Mouse (Mus musculus) midbrain, postnatal 0 days (tissue): ENCODE measurements around the gene Enpep. TPM values are rescaled to one million over a fixed set of nuclear protein-coding genes. Genes with fewer than 3 reads are reported as not detected.

Experiments used
- ATAC-seq: fragments of 200-750 bp; cut with Nextera tagmentation; 2 replicates; pipeline ENCODE4 v1.8.0; 2017; ENCODE audit warnings: moderate number of reproducible peaks, mild to moderate bottlenecking, moderate TSS enrichment, moderate library complexity; ENCODE audit not compliant: low FRiP score
- DNase-seq: peaks from one replicate; pipeline ENCODE4 v3.0.0-alpha.2; 2015; ENCODE audit warnings: low spot score
- H3K27ac ChIP-seq: fragments of 300-500 bp; sonication (generic); 2 replicates; pipeline ENCODE4 v1.5.1; 2014; ENCODE audit warnings: low read depth, mild to moderate bottlenecking, low read length, mixed read lengths
- H3K27me3 ChIP-seq: fragments of 300-500 bp; sonication (generic); 2 replicates; pipeline ENCODE4 v1.6.1; 2014; ENCODE audit warnings: low read length, control low read depth, mixed read lengths; ENCODE audit not compliant: insufficient read depth
- H3K36me3 ChIP-seq: fragments of 300-500 bp; sonication (generic); 2 replicates; pipeline ENCODE4 v1.6.1; 2014; ENCODE audit warnings: low read length, control low read depth, mixed read lengths; ENCODE audit not compliant: insufficient read depth
- H3K4me1 ChIP-seq: fragments of 300-500 bp; sonication (generic); 2 replicates; pipeline ENCODE4 v1.6.1; 2014; ENCODE audit warnings: mild to moderate bottlenecking, control low read depth, antibody characterized with exemption, low read length, mixed read lengths; ENCODE audit not compliant: insufficient read depth
- H3K4me2 ChIP-seq: fragments of 300-500 bp; sonication (generic); 2 replicates; pipeline ENCODE4 v1.6.1; 2014; ENCODE audit warnings: low read depth, mild to moderate bottlenecking, low read length, mixed read lengths; ENCODE audit not compliant: poor library complexity, severe bottlenecking
- H3K4me3 ChIP-seq: fragments of 300-500 bp; sonication (generic); 2 replicates; pipeline ENCODE4 v1.5.1; 2014; ENCODE audit warnings: low read depth, mild to moderate bottlenecking, low read length, moderate library complexity
- H3K9ac ChIP-seq: fragments of 300-500 bp; sonication (generic); replicated peaks from 2 replicates; pipeline ENCODE4 v1.6.1; 2014; ENCODE audit warnings: mild to moderate bottlenecking, low read length, moderate library complexity, mixed read lengths; ENCODE audit not compliant: poor library complexity, severe bottlenecking
- H3K9me3 ChIP-seq: fragments of 300-500 bp; sonication (generic); 2 replicates; pipeline ENCODE4 v1.6.1; 2016; ENCODE audit warnings: low read length, control low read depth
- CTCF ChIP-seq: IDR thresholded peaks from 2 replicates; pipeline ENCODE4 v1.5.1; 2016; ENCODE audit warnings: antibody characterized with exemption, mild to moderate bottlenecking
- WGBS: fragments of 180-500 bp; shearing (Covaris S2); extraction: QIAGEN DNeasy Blood & Tissue Kit; methylation state at CpG from one replicate; pipeline ENCODE4 v1.1.7; 2014; 5-methylcytosine and 5-hydroxymethylcytosine counted together
- polyA plus RNA-seq: library from polyadenylated mRNA; unstranded; fragments of >200 nt; fragmentation: Nextera tagmentation; extraction: Ambion mirVana; gene quantifications from 2 replicates; pipeline ENCODE4 v1.2.1, GENCODE M21; 2015
- total RNA-seq: library from RNA; depleted of rRNA; stranded (reverse); fragments of >200 nt; gene quantifications from 2 replicates; pipeline ENCODE4 v1.2.3, GENCODE M21; 2014

Gene Enpep
- total and polyA plus RNA-seq, 2 experiments from 2014 or later, result 1.9 to 3.0 TPM

- WGBS, result 100% methylated on average over 1 of the region's 1 CpGs
- H3K4me2 ChIP-seq, result no peak overlapping the region
- no peak overlapping the region for H3K4me3 ChIP-seq
- no peak overlapping the region for H3K9ac ChIP-seq
- no peaks in the 10 kb centered on the region for H3K9me3 ChIP-seq
- no peaks in the 10 kb centered on the region for H3K27me3 ChIP-seq
- DNase-seq (no peak), ATAC-seq (no peak)
- no peak overlapping the region for H3K27ac ChIP-seq
- TF ChIP-seq CTCF, result no peak
- H3K4me1 ChIP-seq, result no peaks in the 10 kb centered on the region
- no peaks in the 10 kb centered on the region for H3K36me3 ChIP-seq
Observed at GRCm38 (mm10) chr3:129342767-129343166, 10.2 kb upstream of the Enpep start.

GRCm38 (mm10) chr3:129341066-129341465, 8.5 kb upstream of the Enpep start:
- Histone ChIP-seq H3K9ac (no peak overlapping the region), H3K4me2 (no peak overlapping the region), H3K4me1 (no peaks in the 10 kb centered on the region), H3K9me3 (no peaks in the 10 kb centered on the region), H3K36me3 (no peaks in the 10 kb centered on the region), H3K27ac (no peak overlapping the region), H3K27me3 (no peaks in the 10 kb centered on the region), H3K4me3 (no peak overlapping the region)
- DNase-seq (no peak), ATAC-seq (no peak)
- no peak for TF ChIP-seq CTCF

GRCm38 (mm10) chr3:129338296-129339091, 6.0 kb upstream of the Enpep start:
- Histone ChIP-seq H3K27me3 (no peaks in the 10 kb centered on the region), H3K4me1 (no peaks in the 10 kb centered on the region), H3K4me2 (no peak overlapping the region), H3K9ac (no peak overlapping the region), H3K27ac (no peak overlapping the region), H3K36me3 (no peaks in the 10 kb centered on the region), H3K9me3 (no peaks in the 10 kb centered on the region), H3K4me3 (no peak overlapping the region)
- DNase-seq (no peak), ATAC-seq (no peak)
- 52% methylated on average over 14 of the region's 14 CpGs for WGBS
- TF ChIP-seq CTCF, result no peak

GRCm38 (mm10) chr3:129332142-129332541, 378 bp downstream of the Enpep start:
- Histone ChIP-seq H3K9ac (no peak overlapping the region), H3K4me2 (peak overlapping the region; percentile 29), H3K36me3 (no peaks in the 10 kb centered on the region), H3K4me3 (no peak overlapping the region), H3K27me3 (no peaks in the 10 kb centered on the region), H3K27ac (no peak overlapping the region), H3K9me3 (no peaks in the 10 kb centered on the region), H3K4me1 (no peaks in the 10 kb centered on the region)
- DNase-seq (no peak), ATAC-seq (no peak)
- TF ChIP-seq CTCF, result no peak
- 81% methylated on average over 7 of the region's 7 CpGs for WGBS

GRCm38 (mm10) chr3:129331427-129331826, 1.1 kb downstream of the Enpep start:
- TF ChIP-seq CTCF, result no peak
- no peak overlapping the region for H3K27ac ChIP-seq
- DNase-seq, result no peak
- no peak overlapping the region for H3K4me3 ChIP-seq
- WGBS, result 93% methylated on average over 6 of the region's 6 CpGs
- H3K36me3 ChIP-seq, result no peaks in the 10 kb centered on the region
- H3K9ac ChIP-seq, result no peak overlapping the region
- no peaks in the 10 kb centered on the region for H3K4me1 ChIP-seq
- H3K9me3 ChIP-seq, result no peaks in the 10 kb centered on the region
- ATAC-seq, result no peak
- H3K27me3 ChIP-seq, result no peaks in the 10 kb centered on the region
- no peak overlapping the region for H3K4me2 ChIP-seq

- no peaks in the 10 kb centered on the region for H3K4me1 ChIP-seq
- no peak overlapping the region for H3K4me3 ChIP-seq
- ATAC-seq (no peak), DNase-seq (no peak)
- no peaks in the 10 kb centered on the region for H3K27me3 ChIP-seq
- no peaks in the 10 kb centered on the region for H3K36me3 ChIP-seq
- TF ChIP-seq CTCF, result no peak
- H3K27ac ChIP-seq, result no peak overlapping the region
- no peak overlapping the region for H3K9ac ChIP-seq
- no peak overlapping the region for H3K4me2 ChIP-seq
- 88% methylated on average over 4 of the region's 4 CpGs for WGBS
- no peaks in the 10 kb centered on the region for H3K9me3 ChIP-seq
Observed at GRCm38 (mm10) chr3:129328056-129328455, 4.5 kb downstream of the Enpep start.
